Mouse (Mus musculus) heart, embryonic 14.5 days (tissue): ENCODE measurements at regions not wholly inside any gene's neighbourhood (a gene's known extent, or its start where the extent isn't known, plus 50 kb on each side); places are given as distances from the start of the nearest gene placed in this dataset.
"Not testable (repeated sequence)": the region's sequence is repeated elsewhere in the genome, so short reads cannot be mapped to it uniquely, and the experiment has no call there.

Experiments
- ATAC-seq: fragments of 200-750 bp; cut with Nextera tagmentation; 2 replicates; pipeline ENCODE4 v1.8.0; 2017; ENCODE audit warnings: low read depth, moderate TSS enrichment; ENCODE audit not compliant: insufficient number of reproducible peaks, insufficient read depth, low FRiP score
- H3K27ac ChIP-seq, 2 experiments: fragments of 200-500 bp in 1 of 2; fragments of 300-500 bp in 1 of 2; sonication (generic) in 1 of 2; replicated peaks in 1 of 2; 2 replicates each; pipeline ENCODE4 v1.5.1; 2012 to 2014; ENCODE audit warnings: low read depth in 2 of 2, low read length in 2 of 2, control low read depth in 1 of 2, mild to moderate bottlenecking in 1 of 2, mixed read lengths in 1 of 2; ENCODE audit not compliant: control insufficient read depth in 1 of 2, insufficient read depth in 1 of 2
- H3K27me3 ChIP-seq: fragments of 300-500 bp; sonication (generic); 2 replicates; pipeline ENCODE4 v1.6.1; 2014; ENCODE audit warnings: mild to moderate bottlenecking, low read length, control low read depth; ENCODE audit not compliant: control insufficient read depth, insufficient read depth
- H3K36me3 ChIP-seq: fragments of 300-500 bp; sonication (generic); 2 replicates; pipeline ENCODE4 v1.6.1; 2014; ENCODE audit warnings: mild to moderate bottlenecking, control low read depth, low read length, mixed read lengths; ENCODE audit not compliant: control insufficient read depth, insufficient read depth
- H3K4me1 ChIP-seq, 2 experiments: fragments of 200-500 bp in 1 of 2; fragments of 300-500 bp in 1 of 2; sonication (generic) in 1 of 2; 2 replicates each; pipeline ENCODE4 v1.6.1; 2012 to 2014; ENCODE audit warnings: low read length in 2 of 2, control low read depth in 1 of 2, mixed read lengths in 1 of 2; ENCODE audit not compliant: control insufficient read depth in 2 of 2, insufficient read depth in 2 of 2
- H3K4me2 ChIP-seq: fragments of 300-500 bp; sonication (generic); 2 replicates; pipeline ENCODE4 v1.6.1; 2014; ENCODE audit warnings: mild to moderate bottlenecking, low read length
- H3K4me3 ChIP-seq, 2 experiments: fragments of 200-500 bp in 1 of 2; fragments of 300-500 bp in 1 of 2; sonication (generic) in 1 of 2; 2 replicates each; pipeline ENCODE4 v1.5.1; 2012 to 2014; ENCODE audit warnings: low read length in 2 of 2, mild to moderate bottlenecking in 2 of 2, control low read depth in 1 of 2, low read depth in 1 of 2, moderate library complexity in 1 of 2; ENCODE audit not compliant: control insufficient read depth in 1 of 2, insufficient read depth in 1 of 2
- H3K9ac ChIP-seq: fragments of 300-500 bp; sonication (generic); 2 replicates; pipeline ENCODE4 v1.6.1; 2014; ENCODE audit warnings: mild to moderate bottlenecking, low read length
- H3K9me3 ChIP-seq: fragments of 300-500 bp; sonication (generic); 2 replicates; pipeline ENCODE4 v1.6.1; 2016; ENCODE audit warnings: low read length, control low read depth; ENCODE audit not compliant: control insufficient read depth
- WGBS: fragments of 180-500 bp; shearing (Covaris S2); extraction: QIAGEN DNeasy Blood & Tissue Kit; methylation state at CpG from one replicate; pipeline ENCODE4 v1.1.7; 2014; 5-methylcytosine and 5-hydroxymethylcytosine counted together

DNA sequence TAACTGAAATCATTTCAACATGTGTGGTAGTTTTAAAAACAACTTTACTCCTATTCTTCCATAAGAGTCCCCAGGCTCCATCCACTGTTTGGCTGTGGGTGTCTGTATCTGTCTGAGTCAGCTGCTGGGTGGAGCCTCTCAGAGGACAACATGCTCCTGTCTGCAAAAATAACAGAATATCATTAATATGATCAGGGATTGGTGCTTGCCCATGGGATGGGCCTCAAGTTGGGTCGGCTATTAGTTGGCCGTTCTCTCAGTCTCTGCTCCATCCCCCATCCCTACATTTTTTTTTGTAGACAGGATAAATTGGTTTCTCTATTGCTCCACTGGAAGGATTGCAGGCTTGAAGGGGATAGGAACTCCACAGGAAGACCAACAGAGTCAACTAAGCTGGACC lies 108.5 kb upstream of the Fgf16 start:
- not testable (repeated sequence) for ATAC-seq, H3K4me2 ChIP-seq, H3K36me3 ChIP-seq, H3K4me1 ChIP-seq, H3K9ac ChIP-seq, H3K9me3 ChIP-seq, H3K4me3 ChIP-seq, H3K27me3 ChIP-seq, H3K27ac ChIP-seq
- 93% methylated on average over 2 of the region's 2 CpGs for WGBS

- ATAC-seq, result no peak
- H3K4me3 ChIP-seq, result no peak overlapping the region
- H3K9ac ChIP-seq, result no peak overlapping the region
- H3K27me3 ChIP-seq, result no peaks in the 10 kb centered on the region
- H3K9me3 ChIP-seq, result no peaks in the 10 kb centered on the region
- no peak overlapping the region for H3K27ac ChIP-seq
- H3K36me3 ChIP-seq, result no peaks in the 10 kb centered on the region
- no peak overlapping the region for H3K4me2 ChIP-seq
- WGBS, result 54% methylated on average over 2 of the region's 2 CpGs
- H3K4me1 ChIP-seq, result no peaks in the 10 kb centered on the region; a peak in 1 of 4 replicates
Observed at GRCm38 (mm10) chrX:105670531-105670930, 93.5 kb upstream of the Fgf16 start.

GRCm38 (mm10) chrX:105671247-105671646 lies 92.8 kb upstream of the Fgf16 start:
- Histone ChIP-seq H3K4me1 (no peaks in the 10 kb centered on the region; a peak in 1 of 4 replicates), H3K9me3 (no peaks in the 10 kb centered on the region), H3K27me3 (no peaks in the 10 kb centered on the region), H3K36me3 (no peaks in the 10 kb centered on the region), H3K27ac (peak overlapping the region in 1 of 2 experiments; percentile 33; a peak in 1 of 4 replicates), H3K4me3 (no peak overlapping the region), H3K9ac (no peak overlapping the region), H3K4me2 (no peak overlapping the region)
- WGBS, result 50% methylated on average over 4 of the region's 4 CpGs
- ATAC-seq, result no peak

DNA sequence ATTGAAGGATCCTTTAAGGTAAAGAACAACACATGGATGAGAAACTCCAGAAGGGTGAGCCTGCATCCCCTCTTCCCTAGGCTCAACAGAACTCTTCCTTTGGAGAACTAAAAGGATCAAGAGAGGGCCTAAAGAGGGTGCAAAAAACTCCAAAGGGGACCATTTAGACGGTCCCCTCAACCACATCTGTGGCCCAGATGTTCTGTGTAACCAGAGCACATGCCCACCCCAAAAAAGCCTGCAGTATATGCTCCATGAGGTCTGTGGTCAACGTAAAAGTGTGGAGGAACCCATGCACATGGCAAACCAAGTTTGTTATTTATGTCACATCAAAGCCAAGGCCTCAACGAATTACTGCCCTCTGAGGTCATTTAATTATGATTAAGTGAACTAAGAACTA lies 89.2 kb upstream of the Fgf16 start:
- Histone ChIP-seq H3K9ac (no peak overlapping the region), H3K4me2 (no peak overlapping the region), H3K27me3 (no peaks in the 10 kb centered on the region), H3K27ac (no peak overlapping the region), H3K9me3 (no peaks in the 10 kb centered on the region), H3K36me3 (no peaks in the 10 kb centered on the region), H3K4me1 (no peaks in the 10 kb centered on the region; a peak in 1 of 4 replicates), H3K4me3 (no peak overlapping the region)
- 55% methylated on average over 3 of the region's 3 CpGs for WGBS
- no peak for ATAC-seq

GRCm38 (mm10) chrX:105683678-105684077 lies 80.4 kb upstream of the Fgf16 start:
- peaks cover 4 to 5% of the 10 kb centered on the region in 2 experiments; a peak in 3 of 4 replicates for H3K4me1 ChIP-seq
- H3K27ac ChIP-seq, result peak overlapping the region; percentile 43 to 55
- no peaks in the 10 kb centered on the region for H3K9me3 ChIP-seq
- H3K27me3 ChIP-seq, result no peaks in the 10 kb centered on the region
- ATAC-seq, result no peak
- no peak overlapping the region for H3K9ac ChIP-seq
- H3K4me3 ChIP-seq, result no peak overlapping the region
- H3K36me3 ChIP-seq, result no peaks in the 10 kb centered on the region
- WGBS, result 64% methylated on average over 8 of the region's 8 CpGs
- H3K4me2 ChIP-seq, result no peak overlapping the region

DNA sequence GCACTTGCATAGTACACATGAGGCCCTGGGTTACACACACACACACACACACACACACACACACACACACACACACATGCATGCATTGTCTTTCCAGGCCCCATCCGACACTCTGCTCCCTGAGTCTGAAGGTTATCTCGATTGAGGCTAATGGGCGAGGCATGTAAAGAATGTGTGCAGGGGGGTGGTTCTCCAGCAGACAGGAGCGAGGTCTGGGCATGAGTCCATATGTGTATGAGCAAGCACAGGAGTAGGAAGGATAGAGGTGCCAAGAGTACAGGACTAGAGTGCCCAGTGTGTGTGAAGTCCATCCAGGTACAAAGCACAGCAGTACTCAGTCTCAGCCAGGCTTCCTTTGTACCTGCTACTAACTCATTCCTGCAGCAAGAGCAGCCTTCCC lies 79.6 kb upstream of the Fgf16 start:
- 29% methylated on average over 4 of the region's 4 CpGs for WGBS
- H3K4me2 ChIP-seq, result no peak overlapping the region

GRCm38 (mm10) chrX:105710676-105711241 lies 53.3 kb upstream of the Fgf16 start:
- no peaks in the 10 kb centered on the region for H3K36me3 ChIP-seq
- WGBS, result 70% methylated on average over 5 of the region's 5 CpGs
- H3K4me2 ChIP-seq, result no peak overlapping the region
- no peaks in the 10 kb centered on the region for H3K27me3 ChIP-seq
- H3K4me3 ChIP-seq, result no peak overlapping the region
- H3K27ac ChIP-seq, result no peak overlapping the region
- no peak for ATAC-seq
- H3K9me3 ChIP-seq, result no peaks in the 10 kb centered on the region
- H3K9ac ChIP-seq, result no peak overlapping the region
- no peaks in the 10 kb centered on the region for H3K4me1 ChIP-seq

More for the DNA sequence above, 79.6 kb upstream of the Fgf16 start:
- Histone ChIP-seq H3K27ac (peak overlapping the region; percentile 43 to 55; a peak in 3 of 4 replicates), H3K9ac (no peak overlapping the region), H3K27me3 (no peaks in the 10 kb centered on the region), H3K9me3 (no peaks in the 10 kb centered on the region), H3K4me1 (peaks cover 4 to 5% of the 10 kb centered on the region in 2 experiments; a peak in 3 of 4 replicates), H3K4me3 (no peak overlapping the region), H3K36me3 (no peaks in the 10 kb centered on the region)
- peak; percentile 84 for ATAC-seq
